Mouse (Mus musculus) heart, adult 2 months (tissue): ENCODE results near the gene Secisbp2l.

ENCODE experiments used
- CTCF ChIP-seq: fragments of 200-600 bp; IDR thresholded peaks from 2 replicates; pipeline ENCODE4 v1.8.1; 2022; ENCODE audit warnings: antibody characterized with exemption, mild to moderate bottlenecking, moderate library complexity
- POLR2A ChIP-seq: fragments of 200-500 bp; IDR thresholded peaks from 2 replicates; pipeline ENCODE4 v1.6.1; 2011; ENCODE audit warnings: mild to moderate bottlenecking, low read depth, low read length, control low read depth; ENCODE audit not compliant: insufficient read depth

- TF ChIP-seq CTCF = no peak
- no peak for TF ChIP-seq POLR2A
Observed at GRCm38 (mm10) chr2:125701606-125702005, 81.1 kb downstream of the Secisbp2l start.
